Mouse (Mus musculus) cerebellum, adult (tissue): ENCODE results near the gene Fcrl6.

Experiments
- ATAC-seq: cut with Nextera tagmentation; 2 replicates; pipeline ENCODE4 v1.9.2; 2017; ENCODE audit warnings: mild to moderate bottlenecking, moderate library complexity, mixed read lengths; ENCODE audit not compliant: insufficient number of reproducible peaks, low FRiP score, low TSS enrichment

Fcrl6 gene

GRCm38 (mm10) chr1:172616537-172617300 lies 14.4 kb upstream of the Fcrl6 start:
- no peak for ATAC-seq

- ATAC-seq: no peak
Measured at GRCm38 (mm10) chr1:172615412-172615811, 13.1 kb upstream of the Fcrl6 start.

GRCm38 (mm10) chr1:172614654-172615053 lies 12.3 kb upstream of the Fcrl6 start:
- ATAC-seq: no peak

GRCm38 (mm10) chr1:172612745-172613144 lies 10.4 kb upstream of the Fcrl6 start:
- no peak for ATAC-seq

GRCm38 (mm10) chr1:172611304-172611703 lies 9.0 kb upstream of the Fcrl6 start:
- ATAC-seq: no peak

- no peak for ATAC-seq
Measured at GRCm38 (mm10) chr1:172594495-172594894, 7.9 kb downstream of the Fcrl6 start.

GRCm38 (mm10) chr1:172593956-172594355 lies 8.4 kb downstream of the Fcrl6 start:
- ATAC-seq: no peak

- ATAC-seq: no peak
Measured at GRCm38 (mm10) chr1:172593321-172593720, 9.0 kb downstream of the Fcrl6 start.

- no peak for ATAC-seq
Measured at GRCm38 (mm10) chr1:172590385-172590784, 12.0 kb downstream of the Fcrl6 start, which contains the start of gene Slamf8. TSS of gene Slamf8 (minus strand) at chr1:172590568.

GRCm38 (mm10) chr1:172585612-172586567 lies 16.5 kb downstream of the Fcrl6 start:
- no peak for ATAC-seq

- no peak for ATAC-seq
Measured at GRCm38 (mm10) chr1:172585026-172585425, 17.3 kb downstream of the Fcrl6 start.

- ATAC-seq: no peak
Measured at GRCm38 (mm10) chr1:172584271-172584670, 18.1 kb downstream of the Fcrl6 start.

- ATAC-seq: no peak
Measured at GRCm38 (mm10) chr1:172582436-172582835, 19.9 kb downstream of the Fcrl6 start.

- ATAC-seq: no peak
Measured at GRCm38 (mm10) chr1:172580116-172580515, 22.2 kb downstream of the Fcrl6 start.

- ATAC-seq: no peak
Measured at GRCm38 (mm10) chr1:172567758-172568157, 34.6 kb downstream of the Fcrl6 start.

- ATAC-seq: no peak
Measured at GRCm38 (mm10) chr1:172566131-172566530, 36.2 kb downstream of the Fcrl6 start.

GRCm38 (mm10) chr1:172563465-172563828 lies 38.9 kb downstream of the Fcrl6 start:
- ATAC-seq: no peak; the same call in 1 of the 2 replicates

- ATAC-seq: peak; percentile 77
Measured at GRCm38 (mm10) chr1:172562641-172563464, 39.5 kb downstream of the Fcrl6 start.

- no peak for ATAC-seq
Measured at GRCm38 (mm10) chr1:172555638-172556037, 46.7 kb downstream of the Fcrl6 start, which contains the start of gene Vsig8. TSS of gene Vsig8 (plus strand) at chr1:172555938.

GRCm38 (mm10) chr1:172552623-172553022 lies 49.7 kb downstream of the Fcrl6 start:
- ATAC-seq: no peak
